ENCODE assay signal across 9 mouse cellular contexts in the genomic region with DNA sequence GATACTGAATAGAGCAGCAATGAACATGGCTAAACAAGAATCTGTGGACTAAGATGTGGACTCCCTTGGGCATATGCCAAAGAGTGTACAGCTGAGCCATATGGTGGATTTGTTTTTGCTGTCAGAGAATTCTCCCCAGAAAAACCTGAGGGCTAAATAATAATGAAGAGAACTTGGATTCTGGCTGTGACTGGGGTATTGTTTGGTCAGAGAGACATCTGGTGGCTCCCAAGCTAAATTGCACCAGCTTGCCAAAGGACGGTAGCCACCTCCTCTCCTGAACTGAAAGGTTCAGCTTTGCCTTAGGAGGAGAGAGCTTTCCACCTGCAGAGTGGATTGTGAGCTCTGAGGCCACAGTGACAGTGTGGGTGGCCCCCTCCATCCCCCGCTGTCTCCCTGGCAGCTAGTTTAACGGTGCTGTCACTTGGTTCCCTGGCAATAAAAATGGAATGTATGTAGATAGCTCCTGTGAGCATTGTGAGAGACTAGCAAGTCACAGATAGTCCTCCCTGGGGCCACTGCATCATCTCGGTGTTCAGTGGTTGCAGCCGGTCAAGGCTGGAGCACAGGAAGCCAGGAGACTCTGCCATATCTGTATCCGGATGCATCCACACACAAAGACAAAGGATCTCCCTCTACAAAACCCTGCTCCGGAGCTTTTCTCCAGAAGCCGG. TPM values are rescaled to one million over a fixed set of nuclear protein-coding genes. Genes with fewer than 3 reads are reported as not detected.
DNase-seq lines count a peak whose midpoint lies in the region; ATAC-seq and TF ChIP-seq lines count a peak whose summit lies in the region.
"Had no signal": no experiment of that assay in that cellular context is flagged by ENCODE, and none has a peak within 500 bp of the region (broad histone marks: within the 10 kb centered on the region; RNA-seq: fewer than 3 reads in every experiment).

No protein-coding gene starts in this region.

- H3K27me3 ChIP-seq in liver, embryonic 14.5 days (ENCODE audit: control insufficient read depth, insufficient read depth, low read length) = no peaks in the 10 kb centered on the region
- no peaks in the 10 kb centered on the region for H3K27me3 ChIP-seq in liver, embryonic 11.5 days (replicated peaks; ENCODE audit: control insufficient read depth, insufficient read depth, low read length)
- H3K27me3 ChIP-seq in hindbrain, embryonic 12.5 days = no peaks in the 10 kb centered on the region
- H3K27me3 ChIP-seq in midbrain, embryonic 13.5 days = no peaks in the 10 kb centered on the region

- no peaks in the 10 kb centered on the region for H3K4me1 ChIP-seq in liver, embryonic 14.5 days (replicated peaks; ENCODE audit: control insufficient read depth in 2 of 2, insufficient read depth in 2 of 2, low read length in 1 of 2)
- no peaks in the 10 kb centered on the region for H3K4me1 ChIP-seq in liver, embryonic 11.5 days (replicated peaks; ENCODE audit: control insufficient read depth, insufficient read depth, low read length)
- no peaks in the 10 kb centered on the region for H3K4me1 ChIP-seq in hindbrain, embryonic 12.5 days
- no peaks in the 10 kb centered on the region for H3K4me1 ChIP-seq in midbrain, embryonic 13.5 days (replicated peaks)

- no peak overlapping the region for H3K9ac ChIP-seq in liver, embryonic 14.5 days (replicated peaks)
- no peak overlapping the region for H3K9ac ChIP-seq in liver, embryonic 11.5 days (ENCODE audit: low read depth, low read length)
- H3K9ac ChIP-seq in hindbrain, embryonic 12.5 days = no peak overlapping the region
- H3K9ac ChIP-seq in midbrain, embryonic 13.5 days (replicated peaks) = no peak overlapping the region

- no peak for DNase-seq in liver, embryonic 14.5 days (ENCODE audit: low read depth in 3 of 3, low spot score in 3 of 3)
- DNase-seq in liver, embryonic 11.5 days (ENCODE audit: low spot score) = no peak
- DNase-seq in brain, embryonic 14.5 days (ENCODE audit: low read depth) = peak; percentile 81
- no peak for DNase-seq in spleen, adult 18-20 months
- no peak for DNase-seq in thymus, postnatal 14 days
- DNase-seq in T-cell, adult 2 months (ENCODE audit: low spot score) = no peak

- H3K4me2 ChIP-seq in liver, embryonic 14.5 days (ENCODE audit: low read depth) = no peak overlapping the region
- no peak overlapping the region for H3K4me2 ChIP-seq in liver, embryonic 11.5 days
- H3K4me2 ChIP-seq in hindbrain, embryonic 12.5 days (replicated peaks) = no peak overlapping the region
- H3K4me2 ChIP-seq in midbrain, embryonic 13.5 days (replicated peaks) = no peak overlapping the region

- no peak overlapping the region for H3K27ac ChIP-seq in liver, embryonic 14.5 days
- no peak overlapping the region for H3K27ac ChIP-seq in liver, embryonic 11.5 days (ENCODE audit: low read depth, low read length)
- no peak overlapping the region for H3K27ac ChIP-seq in hindbrain, embryonic 12.5 days
- H3K27ac ChIP-seq in midbrain, embryonic 13.5 days = no peak overlapping the region

- TF ChIP-seq CTCF in liver, embryonic 14.5 days (IDR thresholded peaks at IDR 0.05; ENCODE audit: low read depth) = peak; percentile 28; the same call in 1 of the 2 replicates
- TF ChIP-seq CTCF in brain, embryonic 14.5 days (IDR thresholded peaks at IDR 0.05; ENCODE audit: borderline replicate concordance, extremely low read depth, insufficient read depth, insufficient read length) = peak; percentile 55; the same call in 1 of the 2 replicates

- TF ChIP-seq EP300 in liver, embryonic 14.5 days (IDR thresholded peaks at IDR 0.05; ENCODE audit: low read depth) = no peak

- no peak for ATAC-seq in liver, embryonic 14.5 days (ENCODE audit: insufficient read depth)
- ATAC-seq in liver, embryonic 11.5 days (replicated peaks; ENCODE audit: low FRiP score) = no peak
- peak; percentile 66 for ATAC-seq in hindbrain, embryonic 12.5 days (ENCODE audit: low FRiP score)
- ATAC-seq in midbrain, embryonic 13.5 days = peak; percentile 77

- H3K4me3 ChIP-seq in liver, embryonic 14.5 days (ENCODE audit: insufficient read depth in 1 of 2, low read depth in 2 of 2, low read length in 2 of 2) = no peak overlapping the region
- no peak overlapping the region for H3K4me3 ChIP-seq in liver, embryonic 11.5 days (ENCODE audit: low read depth, low read length)
- no peak overlapping the region for H3K4me3 ChIP-seq in hindbrain, embryonic 12.5 days
- no peak overlapping the region for H3K4me3 ChIP-seq in midbrain, embryonic 13.5 days (replicated peaks)

- no peaks in the 10 kb centered on the region for H3K36me3 ChIP-seq in liver, embryonic 14.5 days (replicated peaks; ENCODE audit: control insufficient read depth, insufficient read depth, low read depth)
- no peaks in the 10 kb centered on the region for H3K36me3 ChIP-seq in liver, embryonic 11.5 days (ENCODE audit: control insufficient read depth, insufficient read depth, low read length)
- no peaks in the 10 kb centered on the region for H3K36me3 ChIP-seq in hindbrain, embryonic 12.5 days
- no peaks in the 10 kb centered on the region for H3K36me3 ChIP-seq in midbrain, embryonic 13.5 days

- WGBS in liver, embryonic 14.5 days (ENCODE audit: insufficient replicate concordance) = 56% methylated on average over 8 of the region's 8 CpGs
- 64% methylated on average over 8 of the region's 8 CpGs for WGBS in liver, embryonic 11.5 days
- WGBS in hindbrain, embryonic 12.5 days = 59% methylated on average over 8 of the region's 8 CpGs
- 61% methylated on average over 8 of the region's 8 CpGs for WGBS in midbrain, embryonic 13.5 days

- no peaks in the 10 kb centered on the region for H3K9me3 ChIP-seq in liver, embryonic 14.5 days (ENCODE audit: control insufficient read depth, low read length)
- H3K9me3 ChIP-seq in liver, embryonic 11.5 days (ENCODE audit: control insufficient read depth, low read length) = no peaks in the 10 kb centered on the region
- no peaks in the 10 kb centered on the region for H3K9me3 ChIP-seq in hindbrain, embryonic 12.5 days (replicated peaks)
- H3K9me3 ChIP-seq in midbrain, embryonic 13.5 days = no peaks in the 10 kb centered on the region

- TF ChIP-seq POLR2A in brain, embryonic 14.5 days (IDR thresholded peaks at IDR 0.05; ENCODE audit: borderline replicate concordance, extremely low read depth, insufficient read depth, insufficient read length, poor library complexity, severe bottlenecking) = no peak

RNA-seq across cellular contexts. Expression of a gene that starts 12.2 kb away (rescaled TPM):
- not detected in 2 replicates for polyA plus RNA-seq in liver, embryonic 14.5 days (2012; rRNA removed)
- polyA plus RNA-seq in liver, embryonic 14.5 days (2014; fragmentation: Nextera tagmentation; extraction: Ambion mirVana) = not detected in 2 replicates
- not detected in 2 replicates for polyA plus RNA-seq in liver, embryonic 11.5 days (2014; fragmentation: Nextera tagmentation; extraction: Ambion mirVana)
- polyA plus RNA-seq in brain, embryonic 14.5 days (2012; rRNA removed) = not detected in 2 replicates
- polyA plus RNA-seq in hindbrain, embryonic 12.5 days (2016; fragmentation: Nextera tagmentation; extraction: Ambion mirVana) = not detected in 2 replicates
- not detected in 2 replicates for polyA plus RNA-seq in midbrain, embryonic 13.5 days (2015; fragmentation: Nextera tagmentation; extraction: Ambion mirVana)
- polyA plus RNA-seq: large intestine, adult 2 months had no signal

RNA-seq across cellular contexts. Expression of a gene that starts 23.3 kb away (rescaled TPM):
- polyA plus RNA-seq in liver, embryonic 14.5 days (2012; rRNA removed) = not detected in 2 replicates
- polyA plus RNA-seq in liver, embryonic 14.5 days (2014; fragmentation: Nextera tagmentation; extraction: Ambion mirVana) = not detected in 2 replicates
- polyA plus RNA-seq in liver, embryonic 11.5 days (2014; fragmentation: Nextera tagmentation; extraction: Ambion mirVana) = not detected in 2 replicates
- not detected in 2 replicates for polyA plus RNA-seq in brain, embryonic 14.5 days (2012; rRNA removed)
- polyA plus RNA-seq in hindbrain, embryonic 12.5 days (2016; fragmentation: Nextera tagmentation; extraction: Ambion mirVana) = not detected in 2 replicates
- polyA plus RNA-seq in midbrain, embryonic 13.5 days (2015; fragmentation: Nextera tagmentation; extraction: Ambion mirVana) = not detected in 2 replicates
- polyA plus RNA-seq: large intestine, adult 2 months had no signal

RNA-seq across cellular contexts. Expression of a gene that starts 35.2 kb away (rescaled TPM):
- not detected in 2 replicates for polyA plus RNA-seq in liver, embryonic 14.5 days (2012; rRNA removed)
- not detected in 2 replicates for polyA plus RNA-seq in liver, embryonic 14.5 days (2014; fragmentation: Nextera tagmentation; extraction: Ambion mirVana)
- polyA plus RNA-seq in liver, embryonic 11.5 days (2014; fragmentation: Nextera tagmentation; extraction: Ambion mirVana) = not detected in 2 replicates
- polyA plus RNA-seq in brain, embryonic 14.5 days (2012; rRNA removed) = not detected in 2 replicates
- not detected in 2 replicates for polyA plus RNA-seq in hindbrain, embryonic 12.5 days (2016; fragmentation: Nextera tagmentation; extraction: Ambion mirVana)
- polyA plus RNA-seq in midbrain, embryonic 13.5 days (2015; fragmentation: Nextera tagmentation; extraction: Ambion mirVana) = not detected in 2 replicates
- polyA plus RNA-seq: large intestine, adult 2 months had no signal

RNA-seq across cellular contexts. Expression of a gene that starts 43.6 kb away (rescaled TPM):
- not detected in 2 replicates for polyA plus RNA-seq in liver, embryonic 14.5 days (2012; rRNA removed)
- polyA plus RNA-seq in liver, embryonic 14.5 days (2014; fragmentation: Nextera tagmentation; extraction: Ambion mirVana) = not detected in 2 replicates
- polyA plus RNA-seq in liver, embryonic 11.5 days (2014; fragmentation: Nextera tagmentation; extraction: Ambion mirVana) = not detected in 2 replicates
- not detected in 2 replicates for polyA plus RNA-seq in brain, embryonic 14.5 days (2012; rRNA removed)
- not detected in 2 replicates for polyA plus RNA-seq in hindbrain, embryonic 12.5 days (2016; fragmentation: Nextera tagmentation; extraction: Ambion mirVana)
- polyA plus RNA-seq in midbrain, embryonic 13.5 days (2015; fragmentation: Nextera tagmentation; extraction: Ambion mirVana) = not detected in 2 replicates
- polyA plus RNA-seq: large intestine, adult 2 months had no signal

RNA-seq across cellular contexts. Expression of a gene that starts 49.3 kb away (rescaled TPM):
- polyA plus RNA-seq in liver, embryonic 14.5 days (2012; rRNA removed) = not detected in 2 replicates
- polyA plus RNA-seq in liver, embryonic 14.5 days (2014; fragmentation: Nextera tagmentation; extraction: Ambion mirVana) = not detected in 2 replicates
- polyA plus RNA-seq in liver, embryonic 11.5 days (2014; fragmentation: Nextera tagmentation; extraction: Ambion mirVana) = not detected in 2 replicates
- polyA plus RNA-seq in brain, embryonic 14.5 days (2012; rRNA removed) = not detected in 2 replicates
- polyA plus RNA-seq in hindbrain, embryonic 12.5 days (2016; fragmentation: Nextera tagmentation; extraction: Ambion mirVana) = not detected in 2 replicates
- polyA plus RNA-seq in midbrain, embryonic 13.5 days (2015; fragmentation: Nextera tagmentation; extraction: Ambion mirVana) = not detected in 2 replicates
- polyA plus RNA-seq: large intestine, adult 2 months had no signal

Comparison
In these comparisons a context has a peak if more than half of its experiments do, and no peak if none do; other contexts are left out.
1. ATAC-seq: peak in hindbrain, embryonic 12.5 days (single experiment) and midbrain, embryonic 13.5 days (single experiment); none in liver, embryonic 14.5 days (single experiment) and liver, embryonic 11.5 days (single experiment).